Mouse (Mus musculus): ENCODE results near the gene 1500009C09Rik.

1500009C09Rik gene

DNA sequence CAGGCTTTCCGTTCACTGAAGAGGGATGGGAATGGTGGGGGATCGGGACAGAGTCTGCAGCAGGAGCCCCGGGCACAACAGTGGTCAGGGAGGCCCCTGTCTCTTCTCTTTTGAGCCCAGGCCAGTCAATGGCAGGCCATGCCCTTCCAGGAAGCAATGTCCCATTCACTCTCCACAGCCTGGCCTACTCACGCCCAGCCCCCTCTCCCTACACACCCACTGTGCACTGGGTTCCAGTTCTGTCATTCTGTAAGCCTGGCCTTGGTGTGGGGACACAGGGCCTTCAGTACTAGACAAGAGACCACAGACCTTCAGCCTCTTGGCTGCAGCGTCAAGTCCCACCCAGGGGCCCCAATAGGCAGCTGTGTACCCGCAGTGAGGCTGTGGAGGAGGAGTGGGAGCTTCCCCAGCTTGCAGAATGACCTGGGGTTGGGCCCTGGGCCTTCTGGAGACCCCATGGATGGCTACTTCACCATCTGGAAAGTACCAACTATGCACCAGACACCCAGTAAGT is 22.0 kb upstream of the 1500009C09Rik start:
- TF ChIP-seq GATA4 (IDR thresholded peaks at IDR 0.05; ENCODE audit: insufficient replicate concordance, low read length): no peak

DNA sequence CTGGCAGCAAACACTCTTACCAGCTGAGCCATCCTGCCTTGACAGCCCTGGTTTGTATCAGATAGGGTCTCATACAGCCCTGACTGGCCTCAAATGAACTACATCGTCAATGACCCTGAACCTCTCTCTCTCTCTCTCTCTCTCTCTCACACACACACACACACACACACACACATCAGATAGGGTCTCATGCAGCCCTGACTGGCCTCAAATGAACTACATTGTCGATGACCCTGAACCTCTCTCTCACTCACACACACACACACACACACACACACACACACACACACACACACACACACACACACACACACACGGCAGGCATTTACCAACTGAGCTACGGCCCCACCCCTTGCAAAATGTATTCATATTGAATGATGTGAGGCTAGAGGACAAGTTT is 21.1 kb upstream of the 1500009C09Rik start:
- TF ChIP-seq GATA4 (IDR thresholded peaks at IDR 0.05; ENCODE audit: insufficient replicate concordance, low read length): no peak

DNA sequence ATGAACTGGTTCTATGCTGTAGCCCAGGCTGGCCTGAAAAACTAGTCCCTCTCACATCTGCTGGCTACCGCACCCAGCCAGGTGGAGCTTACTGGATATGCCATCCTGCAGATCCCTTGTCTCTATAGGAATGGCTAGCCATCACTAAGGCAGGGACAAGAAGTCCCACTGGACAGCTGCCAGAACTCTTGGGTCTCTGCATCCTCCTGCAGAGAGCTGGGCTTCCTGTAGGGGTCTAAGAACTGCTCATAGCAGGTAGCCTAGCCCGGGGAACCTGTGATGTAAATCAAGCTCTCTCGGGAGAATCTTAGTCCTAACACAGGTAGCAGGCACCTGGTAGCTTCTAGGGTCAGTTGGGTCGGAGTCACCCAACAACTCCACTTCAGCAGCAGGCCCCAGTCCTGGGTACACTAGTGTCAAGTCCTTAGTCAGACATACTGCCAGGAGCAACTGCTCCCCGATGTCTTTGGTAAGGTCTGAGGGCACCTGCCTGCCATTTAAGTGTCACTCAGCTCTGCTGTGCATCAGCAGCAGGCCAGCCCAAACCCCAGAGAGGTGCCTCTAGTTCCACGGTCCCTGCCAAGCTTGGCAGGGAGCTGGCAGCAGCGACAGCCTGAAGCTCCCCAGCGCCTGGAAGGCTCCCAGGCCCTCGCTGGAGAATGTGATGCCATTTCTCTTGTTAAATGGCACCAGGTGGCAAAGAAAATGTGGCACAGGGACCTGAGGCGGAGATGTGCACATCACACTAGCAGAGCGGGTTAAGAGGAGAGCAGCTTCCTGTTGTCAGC is 20.4 kb upstream of the 1500009C09Rik start:
- no peak for TF ChIP-seq GATA4 (IDR thresholded peaks at IDR 0.05; ENCODE audit: insufficient replicate concordance, low read length)

DNA sequence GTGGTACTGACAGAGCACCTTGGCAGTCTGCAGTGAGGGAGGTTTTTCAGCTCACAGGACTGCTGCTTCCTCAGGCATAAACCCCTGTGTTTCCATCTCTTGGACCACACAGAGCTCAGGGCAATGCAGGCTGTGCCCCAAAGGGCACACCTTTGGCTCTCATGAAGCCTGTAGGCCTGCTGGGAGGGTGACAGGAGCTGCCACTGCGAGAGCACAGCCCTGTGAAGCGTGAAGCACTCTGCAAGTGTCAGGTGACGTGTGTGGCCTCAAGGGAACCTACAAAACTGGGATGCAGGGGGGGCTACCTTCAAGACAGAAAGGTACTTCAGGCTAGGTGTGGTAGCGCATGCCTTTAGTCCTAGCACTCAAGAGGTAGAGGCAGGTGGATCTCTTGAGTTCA is 19.5 kb upstream of the 1500009C09Rik start:
- no peak for TF ChIP-seq GATA4 (IDR thresholded peaks at IDR 0.05; ENCODE audit: insufficient replicate concordance, low read length)

DNA sequence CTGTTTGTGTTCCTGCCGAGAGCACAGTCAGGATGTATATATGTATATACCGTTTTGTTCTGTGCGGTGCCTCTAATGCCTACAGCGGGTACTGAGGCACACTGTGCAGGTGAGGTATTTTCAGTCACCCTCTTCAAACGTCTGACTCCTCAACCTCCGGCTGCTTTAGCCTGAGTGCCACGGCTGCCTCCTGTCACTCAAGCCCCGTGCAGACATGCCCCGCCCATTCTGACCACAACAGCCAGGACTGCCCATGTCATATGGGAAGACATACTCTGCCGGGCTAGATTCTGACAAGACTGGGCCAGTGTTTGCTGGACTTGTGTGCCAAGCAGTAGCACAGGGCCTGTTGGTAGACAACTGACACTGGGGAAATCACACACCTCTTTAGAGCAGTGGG is 16.5 kb upstream of the 1500009C09Rik start:
- TF ChIP-seq GATA4 (IDR thresholded peaks at IDR 0.05; ENCODE audit: insufficient replicate concordance, low read length): no peak

DNA sequence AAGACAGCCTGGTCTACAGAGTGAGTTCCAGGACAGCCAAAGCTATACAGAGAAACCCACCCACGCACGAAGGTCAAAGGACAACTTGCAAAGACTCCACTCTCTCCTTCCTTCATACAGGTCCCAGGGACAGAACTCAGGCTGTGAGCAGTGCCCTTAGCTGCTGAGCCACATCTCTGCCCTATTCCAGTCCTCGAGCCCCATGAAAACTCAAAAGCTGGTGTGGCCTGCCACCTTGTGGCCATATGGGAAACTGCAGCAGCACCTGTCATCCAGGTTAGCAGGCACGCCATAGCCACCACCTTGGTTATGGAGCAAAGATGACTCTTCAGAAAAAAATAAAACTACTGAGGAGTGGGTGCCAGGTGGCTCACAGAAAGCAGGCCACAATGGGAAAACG is 15.6 kb upstream of the 1500009C09Rik start:
- no peak for TF ChIP-seq GATA4 (IDR thresholded peaks at IDR 0.05; ENCODE audit: insufficient replicate concordance, low read length)

DNA sequence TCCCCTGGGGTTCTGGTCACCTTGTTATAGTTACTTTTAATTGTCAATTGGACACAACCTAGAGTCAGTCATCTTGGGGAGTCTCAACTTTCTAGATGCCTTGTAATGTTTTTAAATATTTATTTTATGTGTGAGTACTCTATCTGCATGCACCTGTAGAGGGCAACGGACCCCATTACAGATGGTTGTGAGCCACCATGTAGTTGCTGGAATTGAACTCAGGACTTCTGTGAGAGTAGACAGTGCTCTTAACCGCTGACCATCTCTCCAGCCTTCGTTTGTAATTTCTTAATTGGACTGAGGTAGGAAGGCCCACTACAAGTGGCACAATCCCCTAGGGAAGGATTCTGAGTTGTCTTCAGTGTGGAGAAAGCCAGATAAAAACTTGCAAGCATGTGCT is 8.9 kb upstream of the 1500009C09Rik start:
- TF ChIP-seq GATA4 (IDR thresholded peaks at IDR 0.05; ENCODE audit: insufficient replicate concordance, low read length): no peak

DNA sequence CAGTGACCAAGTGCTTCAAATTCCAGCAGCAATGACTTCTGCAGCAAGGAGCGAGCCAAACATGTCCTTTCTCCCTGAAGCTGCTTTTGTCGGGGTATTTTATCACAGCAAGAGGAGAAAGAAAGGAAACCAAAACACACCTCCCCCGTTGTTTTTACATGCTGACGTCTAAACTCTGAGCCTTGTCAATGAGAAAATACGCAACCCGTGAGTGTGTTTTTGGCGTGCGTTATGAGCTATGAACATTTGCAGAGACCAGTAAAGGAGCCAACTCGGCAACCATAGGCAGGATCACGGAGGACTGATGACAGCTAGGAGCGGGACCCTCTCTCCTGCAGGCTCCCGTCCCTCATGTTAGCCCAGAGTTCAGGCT is 8.5 kb upstream of the 1500009C09Rik start:
- no peak for TF ChIP-seq GATA4 (IDR thresholded peaks at IDR 0.05; ENCODE audit: insufficient replicate concordance, low read length)

DNA sequence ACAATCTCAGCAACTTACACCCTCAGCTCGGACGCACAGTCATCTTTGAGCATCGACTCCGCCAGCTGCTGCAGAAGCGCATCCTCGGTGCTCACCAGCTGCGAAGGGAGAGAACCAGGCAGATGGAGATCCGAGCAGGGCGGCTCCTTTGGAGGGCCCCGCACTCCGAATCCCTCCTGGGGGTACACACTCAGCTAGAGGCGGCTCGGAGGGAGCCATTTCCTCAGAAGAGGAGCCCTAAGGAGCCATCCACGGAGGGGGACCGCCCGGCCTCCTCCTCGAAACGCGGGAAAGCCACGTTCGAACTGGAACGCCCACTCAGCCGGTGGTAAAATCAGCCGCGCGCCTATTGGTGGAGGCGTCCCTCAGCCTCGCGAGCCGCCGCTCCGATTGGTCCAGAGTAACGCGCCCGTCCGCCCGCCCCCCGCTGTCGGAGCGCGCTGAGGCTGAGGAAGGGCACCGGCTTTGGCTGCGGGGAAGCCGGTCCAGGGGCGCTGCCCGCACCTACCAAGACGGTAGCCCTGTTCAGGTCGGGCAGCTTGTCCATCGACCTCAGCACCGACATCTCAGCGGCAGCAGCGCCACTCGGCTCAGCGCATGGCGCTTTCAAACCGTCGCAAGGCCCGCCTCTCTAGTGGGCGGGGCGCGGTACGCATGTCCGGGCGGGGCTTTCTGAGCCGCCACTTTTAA is 7.9 kb upstream of the 1500009C09Rik start, which contains the start of gene Cenpm:
Cenpm (minus strand) TSS at position 634 of the 690 bp plus-strand sequence.
- TF ChIP-seq GATA4 (IDR thresholded peaks at IDR 0.05; ENCODE audit: insufficient replicate concordance, low read length): no peak

DNA sequence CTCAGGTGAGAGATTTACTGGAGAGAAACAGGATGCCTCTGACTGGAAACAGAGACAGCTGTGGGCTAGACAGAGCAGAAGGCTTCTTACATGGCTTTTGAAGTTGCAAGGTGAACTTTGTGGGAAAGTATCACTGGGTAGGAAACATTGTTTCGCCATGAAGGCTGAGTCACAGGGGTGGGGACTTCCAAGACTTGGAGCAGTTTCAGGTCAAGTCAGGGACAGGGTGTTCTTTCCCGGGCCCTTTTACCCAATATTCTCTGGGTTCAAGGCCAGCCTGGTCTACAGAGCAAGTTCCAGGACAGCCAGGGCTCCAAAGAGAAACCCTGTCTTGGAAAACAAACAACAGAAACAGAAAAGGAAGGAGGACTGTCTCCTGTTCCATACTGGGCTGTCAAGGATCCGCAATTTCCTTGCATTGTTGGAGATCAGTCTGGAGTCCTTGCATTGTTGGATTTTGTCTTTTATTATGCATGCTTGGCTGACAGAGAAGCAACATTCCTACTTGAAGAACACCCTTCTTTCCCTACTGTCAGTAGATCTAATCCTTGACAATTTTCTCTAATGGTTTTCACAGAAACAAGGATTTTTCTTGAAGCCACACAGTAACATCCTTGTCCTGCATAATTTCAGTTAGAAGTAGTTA is 4.9 kb upstream of the 1500009C09Rik start:
- TF ChIP-seq GATA4 (IDR thresholded peaks at IDR 0.05; ENCODE audit: insufficient replicate concordance, low read length): no peak

DNA sequence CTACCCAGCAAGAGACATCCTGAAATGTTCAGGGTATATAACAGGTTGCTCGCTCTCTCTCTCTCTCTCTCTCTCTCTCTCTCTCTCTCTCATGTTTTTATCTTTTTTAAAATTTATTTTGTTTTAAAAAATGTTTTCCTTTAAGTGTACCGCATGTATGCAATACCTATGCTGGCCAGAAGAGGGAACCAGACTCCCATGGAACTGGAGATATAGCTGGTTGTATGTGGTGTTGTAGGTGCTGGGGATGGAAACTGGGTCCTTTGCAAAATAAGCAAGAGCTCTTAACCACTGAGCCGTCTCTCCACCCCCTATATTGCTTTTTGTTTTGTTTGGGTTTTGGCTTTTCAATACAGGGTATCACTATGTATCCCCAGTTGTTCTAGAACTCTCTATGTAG is 618 bp upstream of the 1500009C09Rik start:
- no peak for TF ChIP-seq GATA4 (IDR thresholded peaks at IDR 0.05; ENCODE audit: insufficient replicate concordance, low read length)

DNA sequence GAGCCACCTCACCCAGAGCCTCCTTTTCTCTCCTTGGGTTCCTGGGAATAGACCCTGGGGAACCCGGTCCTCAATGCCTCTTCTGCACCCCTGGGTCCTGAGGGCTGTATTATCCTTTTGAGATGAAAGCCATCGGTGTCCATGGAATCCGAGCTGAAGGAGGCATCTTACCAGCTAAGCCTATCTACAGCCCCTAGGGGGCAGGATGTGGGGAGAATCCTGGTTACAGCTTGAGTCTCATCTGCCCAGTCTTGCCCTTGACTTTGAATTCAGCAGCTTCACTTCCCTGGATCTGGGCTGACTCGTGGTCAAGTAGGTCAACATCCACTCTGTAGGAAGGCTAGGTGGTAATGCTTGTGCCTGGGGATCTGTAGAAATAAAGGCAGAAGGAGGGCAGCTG is 3.1 kb downstream of the 1500009C09Rik start:
- TF ChIP-seq GATA4 (IDR thresholded peaks at IDR 0.05; ENCODE audit: insufficient replicate concordance, low read length): no peak

DNA sequence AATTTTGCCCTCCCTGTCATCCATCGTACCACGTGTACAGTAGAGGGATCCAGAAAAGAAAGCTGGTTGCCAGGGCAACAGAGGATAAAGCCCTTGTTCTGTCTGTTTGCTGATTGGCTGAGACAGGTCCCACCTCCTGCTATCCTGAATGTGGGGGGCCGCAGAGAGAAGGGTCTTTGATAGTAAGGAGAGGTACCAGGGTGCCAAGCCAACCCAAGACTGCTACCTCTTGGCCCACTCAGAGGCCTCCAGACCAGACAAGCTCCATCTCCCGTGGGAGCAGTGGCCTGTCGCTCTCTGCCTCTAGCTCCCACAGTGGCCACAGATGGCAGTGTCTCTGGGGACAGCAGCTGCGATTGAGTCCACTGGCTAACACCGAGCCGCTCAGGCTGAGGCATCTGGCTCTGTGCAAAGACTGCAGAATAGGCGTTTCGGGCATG is 3.8 kb downstream of the 1500009C09Rik start:
- TF ChIP-seq GATA4 (IDR thresholded peaks at IDR 0.05; ENCODE audit: insufficient replicate concordance, low read length): no peak

DNA sequence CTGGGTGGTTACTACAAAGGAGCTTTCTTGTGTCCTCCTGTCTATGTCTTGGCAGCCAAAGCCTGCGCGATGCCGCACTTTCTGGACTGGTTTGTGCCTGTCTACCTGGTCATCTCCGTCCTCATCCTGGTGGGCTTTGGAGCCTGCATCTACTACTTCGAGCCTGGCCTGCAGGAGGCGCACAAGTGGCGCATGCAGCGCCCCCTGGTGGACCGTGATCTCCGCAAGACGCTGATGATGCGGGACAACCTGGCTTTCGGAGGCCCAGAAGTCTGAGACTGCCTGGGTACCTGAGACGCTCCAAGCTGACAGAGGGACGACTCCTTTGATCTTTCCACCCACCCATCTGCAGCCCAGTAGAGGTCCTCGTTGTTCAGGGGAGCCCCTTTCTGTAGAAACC is 7.3 kb downstream of the 1500009C09Rik start:
- TF ChIP-seq GATA4 (IDR thresholded peaks at IDR 0.05; ENCODE audit: insufficient replicate concordance, low read length): no peak

DNA sequence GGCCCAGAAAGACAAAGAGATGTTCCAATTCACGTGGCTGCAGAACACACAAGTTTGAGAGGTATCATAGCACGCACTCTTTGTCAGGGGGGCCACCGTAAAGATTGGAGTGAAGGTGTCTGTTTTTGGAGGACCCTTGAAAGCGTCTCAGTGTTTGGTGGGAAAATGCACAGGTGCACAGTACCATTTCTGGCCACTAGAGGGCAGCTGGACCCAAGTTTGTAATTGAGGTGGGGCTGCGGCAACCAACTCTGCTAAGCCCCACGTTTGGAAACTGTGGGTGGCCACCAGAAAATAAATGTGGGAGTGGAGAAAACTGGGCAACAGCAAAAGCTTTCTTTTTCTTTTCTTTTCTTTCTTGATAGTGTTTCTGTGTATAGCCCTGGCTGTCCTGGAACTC is 14.2 kb downstream of the 1500009C09Rik start:
- TF ChIP-seq GATA4 (IDR thresholded peaks at IDR 0.05; ENCODE audit: insufficient replicate concordance, low read length): no peak

DNA sequence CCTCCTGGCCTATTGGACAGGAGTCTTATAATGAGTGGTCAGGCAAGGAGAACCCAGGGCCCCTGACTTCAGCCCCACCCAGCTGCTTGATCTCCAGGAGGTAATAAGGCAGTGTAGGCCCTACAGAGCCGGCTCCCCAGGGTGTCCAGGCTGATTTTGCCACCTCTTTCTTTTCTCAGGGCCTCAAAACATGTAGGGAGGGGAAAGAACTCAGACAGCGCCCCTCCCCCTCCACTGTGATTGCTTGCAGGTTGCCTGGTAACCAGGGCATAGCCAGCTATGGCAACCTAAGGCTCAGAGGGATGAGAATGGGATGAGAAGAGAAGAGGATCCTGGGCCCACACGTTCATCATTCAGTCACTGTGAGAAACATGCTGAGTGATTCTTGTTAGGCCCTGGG is 16.0 kb downstream of the 1500009C09Rik start:
- no peak for TF ChIP-seq GATA4 (IDR thresholded peaks at IDR 0.05; ENCODE audit: insufficient replicate concordance, low read length)
